Mouse (Mus musculus) ES-E14 (cell line): ENCODE results near the gene Clec16a. TPM values are rescaled to one million over a fixed set of nuclear protein-coding genes. Genes with fewer than 3 reads are reported as not detected.
A peak's percentile ranks its signal among the peaks of the same experiment; 100 is the strongest.

Experiments
- DNase-seq: peaks from one replicate; pipeline ENCODE4 v3.0.0-alpha.2; 2013; ENCODE audit warnings: low read depth, low spot score
- H3K27ac ChIP-seq: 2 replicates; pipeline ENCODE4 v1.5.1; 2012; ENCODE audit warnings: low read depth, mild to moderate bottlenecking, low read length, moderate library complexity, mixed read lengths; ENCODE audit not compliant: poor library complexity, insufficient read depth, severe bottlenecking
- H3K36me3 ChIP-seq: 2 replicates; pipeline ENCODE4 v1.6.1; 2012; ENCODE audit warnings: mild to moderate bottlenecking, low read length, moderate library complexity, mixed read lengths; ENCODE audit not compliant: control insufficient read depth, poor library complexity, insufficient read depth, severe bottlenecking
- H3K4me1 ChIP-seq, 2 experiments: fragments of 150-350 bp in 1 of 2; sonication (generic) in 1 of 2; 2 replicates each; pipeline ENCODE4 v1.6.1; 2012; ENCODE audit warnings: low read length in 2 of 2, mild to moderate bottlenecking in 1 of 2, mixed read lengths in 1 of 2; ENCODE audit not compliant: control insufficient read depth in 2 of 2, insufficient read depth in 2 of 2, poor library complexity in 1 of 2
- H3K4me3 ChIP-seq, 2 experiments: fragments of 150-350 bp in 1 of 2; sonication (generic) in 1 of 2; 2 replicates each; pipeline ENCODE4 v1.5.1; 2012; ENCODE audit warnings: low read length in 2 of 2, low read depth in 1 of 2, mild to moderate bottlenecking in 1 of 2, mixed read lengths in 1 of 2; ENCODE audit not compliant: insufficient read depth in 1 of 2, poor library complexity in 1 of 2, severe bottlenecking in 1 of 2
- H3K9ac ChIP-seq: 2 replicates; pipeline ENCODE4 v1.6.1; 2012; ENCODE audit warnings: low read depth, mild to moderate bottlenecking, low read length, mixed read lengths; ENCODE audit not compliant: poor library complexity, insufficient read depth, severe bottlenecking
- H3K9me3 ChIP-seq: fragments of 150-350 bp; sonication (generic); 2 replicates; pipeline ENCODE4 v1.6.1; 2012; ENCODE audit warnings: low read depth, mild to moderate bottlenecking, low read length; ENCODE audit not compliant: control insufficient read depth, insufficient read depth
- CHD2 ChIP-seq: IDR thresholded peaks from 2 replicates; pipeline ENCODE4 v1.6.1; 2014; ENCODE audit warnings: mild to moderate bottlenecking, low read depth, low read length, inconsistent platforms
- HCFC1 ChIP-seq: IDR thresholded peaks from 2 replicates; pipeline ENCODE4 v1.6.1; 2012; ENCODE audit warnings: low read length, inconsistent platforms, borderline replicate concordance; ENCODE audit not compliant: insufficient read depth
- MAFK ChIP-seq: IDR thresholded peaks from 2 replicates; pipeline ENCODE4 v1.6.1; 2014; ENCODE audit warnings: mild to moderate bottlenecking, low read depth, low read length, inconsistent platforms; ENCODE audit not compliant: insufficient read depth
- ZC3H11A ChIP-seq: IDR thresholded peaks from 2 replicates; pipeline ENCODE4 v1.6.1; 2012; ENCODE audit warnings: low read depth, mild to moderate bottlenecking, inconsistent platforms, low read length, borderline replicate concordance
- ZNF384 ChIP-seq: IDR thresholded peaks from 2 replicates; pipeline ENCODE4 v1.6.1; 2012; ENCODE audit warnings: low read depth, low read length, inconsistent platforms
- in situ Hi-C, 2 experiments: fragments of 600-800 bp; cut with MboI; formaldehyde crosslinking; loops; one replicate each; pipeline ENCODE4 v1.15.1; 2025; ENCODE audit warnings: low sequenced_read_pairs in 2 of 2, inconsistent platforms in 1 of 2; ENCODE audit not compliant: unreplicated experiment in 2 of 2
- total RNA-seq: library from RNA; depleted of rRNA; stranded (reverse); fragments of 300-350 nt; gene quantifications from 2 replicates; pipeline ENCODE4 v1.2.3, GENCODE M21; 2012

Clec16a gene
- total RNA-seq, 1 experiment, result 14.6 TPM

DNA sequence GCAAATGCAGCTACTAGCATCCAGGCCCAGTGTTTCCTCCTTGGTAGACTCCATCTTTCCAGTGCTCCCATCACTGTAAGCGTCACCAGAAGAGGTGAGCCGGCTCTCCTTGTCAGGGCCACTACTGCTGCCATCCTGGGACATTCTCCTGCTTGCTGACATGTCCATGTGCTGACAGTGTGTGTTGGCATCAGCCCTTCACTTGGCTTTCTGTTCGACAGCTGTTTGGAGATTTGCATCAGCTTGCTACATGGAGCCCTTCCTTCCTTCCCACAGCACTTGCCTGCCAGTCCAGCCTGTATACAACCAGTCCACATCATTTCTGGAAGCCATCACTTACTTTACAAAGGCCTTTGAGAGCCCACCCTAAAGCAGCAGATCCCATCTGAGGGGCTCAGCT lies 193.7 kb downstream of the Clec16a start:
- no peak for DNase-seq
- Histone ChIP-seq H3K36me3 (no peaks in the 10 kb centered on the region), H3K9ac (no peak overlapping the region), H3K4me3 (no peak overlapping the region), H3K4me1 (peaks cover 4 to 10% of the 10 kb centered on the region in 2 experiments; a peak in 1 of 4 replicates), H3K27ac (no peak overlapping the region), H3K9me3 (no peaks in the 10 kb centered on the region)
- TF ChIP-seq ZNF384, result no peak
- TF ChIP-seq HCFC1, result no peak
- TF ChIP-seq ZC3H11A, result no peak
- no peak for TF ChIP-seq CHD2
- TF ChIP-seq MAFK, result no peak
- in situ Hi-C loops, result no loop called here

DNA sequence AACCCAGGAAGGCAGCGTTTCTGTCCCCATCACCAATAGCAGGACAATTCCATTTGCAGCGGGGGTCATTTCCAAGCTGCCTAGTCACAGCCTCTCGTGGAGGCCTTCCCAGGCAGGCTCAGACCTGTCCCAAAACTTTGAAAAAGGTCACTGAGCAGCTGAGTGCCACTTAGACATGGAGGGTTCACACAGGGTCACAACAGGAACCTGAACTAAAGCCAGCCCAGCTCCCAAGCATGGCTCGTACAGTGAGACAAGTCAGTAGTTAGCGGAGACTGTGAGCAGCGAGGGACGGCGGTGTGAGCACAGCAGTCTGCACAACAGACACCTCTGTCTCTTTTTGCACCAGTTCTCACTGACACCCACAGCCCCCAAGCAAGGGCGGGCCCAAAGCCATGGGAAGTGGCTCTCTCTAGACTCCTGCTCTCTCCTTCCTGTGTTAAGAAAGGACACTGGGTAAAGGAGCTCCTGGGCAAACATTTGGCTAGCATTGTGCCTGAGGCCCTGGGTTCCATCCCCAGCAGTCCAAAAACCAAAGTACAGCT lies 194.8 kb downstream of the Clec16a start:
- TF ChIP-seq HCFC1 (no peak), ZNF384 (no peak), CHD2 (no peak), ZC3H11A (no peak), MAFK (no peak)
- Histone ChIP-seq H3K4me1 (peaks cover 4 to 10% of the 10 kb centered on the region in 2 experiments; a peak in 1 of 4 replicates), H3K9me3 (no peaks in the 10 kb centered on the region), H3K4me3 (peak overlapping the region; percentile 3 to 43; a peak in 2 of 4 replicates), H3K36me3 (no peaks in the 10 kb centered on the region), H3K27ac (0 out of 2 replicates have a peak overlapping the region, but pooled peaks have one; percentile 20), H3K9ac (0 out of 2 replicates have a peak overlapping the region, but pooled peaks have one; percentile 30)
- DNase-seq, result no peak
- in situ Hi-C loops, result no loop called here

DNA sequence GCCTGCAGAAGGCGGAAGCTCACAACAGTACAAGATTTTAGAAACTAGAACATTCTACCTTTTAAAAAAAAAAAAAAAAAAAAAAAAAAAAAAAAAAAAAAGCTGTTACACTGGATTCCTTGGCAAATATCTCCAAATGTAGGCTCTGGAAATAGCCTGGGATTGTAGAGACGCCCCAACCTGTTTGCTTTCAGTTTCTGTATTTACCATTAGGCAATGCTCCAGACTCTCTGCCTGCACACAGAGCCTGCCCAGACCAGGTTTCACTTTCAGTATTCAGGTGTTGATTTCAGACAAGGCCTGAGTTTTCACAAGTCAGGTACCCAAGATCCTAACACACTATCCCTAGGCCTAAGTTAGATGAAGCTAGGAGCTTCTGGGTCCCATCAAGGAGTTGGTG lies 195.9 kb downstream of the Clec16a start:
- H3K4me1 ChIP-seq, result peaks cover 4 to 10% of the 10 kb centered on the region in 2 experiments; a peak in 1 of 4 replicates
- no peaks in the 10 kb centered on the region for H3K9me3 ChIP-seq
- no peak overlapping the region for H3K9ac ChIP-seq
- in situ Hi-C loops, result no loop called here
- TF ChIP-seq ZNF384 (peak; percentile 45; the same call in 1 of the 2 replicates), MAFK (no peak)
- H3K4me3 ChIP-seq, result no peak overlapping the region
- no peaks in the 10 kb centered on the region for H3K36me3 ChIP-seq
- no peak for DNase-seq
- H3K27ac ChIP-seq, result no peak overlapping the region

DNA sequence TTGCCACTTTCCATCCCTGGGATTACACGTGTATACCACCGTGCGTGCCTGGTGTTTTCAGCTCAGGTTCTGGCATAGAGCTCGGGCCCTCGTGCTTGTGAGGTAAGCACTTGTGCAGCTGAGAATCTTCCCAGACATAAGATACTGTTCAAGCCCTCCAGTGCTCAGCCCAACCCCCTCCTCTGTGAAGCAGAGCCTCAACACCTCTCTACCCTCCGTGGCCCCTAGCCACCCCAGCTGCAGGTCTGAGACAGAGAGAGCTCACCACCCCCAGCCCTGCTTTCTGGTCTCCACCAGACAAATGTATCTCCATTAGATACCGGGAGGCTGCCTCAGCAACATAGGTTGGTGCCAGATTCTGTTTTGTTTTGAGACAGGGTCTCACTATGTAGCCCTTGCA lies 204.1 kb downstream of the Clec16a start:
- in situ Hi-C loops, result no loop called here
- Histone ChIP-seq H3K27ac (no peak overlapping the region), H3K4me3 (no peak overlapping the region), H3K4me1 (no peaks in the 10 kb centered on the region), H3K9me3 (no peaks in the 10 kb centered on the region), H3K9ac (no peak overlapping the region), H3K36me3 (no peaks in the 10 kb centered on the region)
- TF ChIP-seq CHD2 (no peak), HCFC1 (no peak), MAFK (no peak), ZNF384 (no peak), ZC3H11A (no peak)
- DNase-seq, result no peak

DNA sequence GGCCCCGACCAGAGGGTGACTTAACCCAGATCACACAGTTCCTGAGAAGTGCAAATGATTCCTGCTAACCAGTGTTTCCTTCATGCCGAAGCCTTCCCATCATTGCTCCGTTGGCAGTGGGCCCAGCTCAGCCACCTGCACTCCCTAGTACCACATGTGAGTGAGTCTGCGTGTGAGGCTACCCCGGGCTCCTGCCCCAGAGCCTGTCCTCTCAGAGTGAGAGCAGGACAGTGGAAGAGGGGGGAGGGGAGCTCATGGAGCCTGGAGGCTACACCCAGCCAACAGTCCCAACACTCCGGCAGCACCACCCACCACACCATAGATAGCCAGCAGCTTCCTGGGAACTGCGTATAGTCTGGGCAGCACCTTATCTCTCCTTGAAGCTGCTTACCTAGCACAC lies 204.7 kb downstream of the Clec16a start:
- no peaks in the 10 kb centered on the region for H3K4me1 ChIP-seq
- in situ Hi-C loops, result no loop called here
- TF ChIP-seq CHD2 (no peak), MAFK (no peak), ZC3H11A (no peak), HCFC1 (no peak), ZNF384 (no peak)
- no peak for DNase-seq
- no peaks in the 10 kb centered on the region for H3K36me3 ChIP-seq
- no peak overlapping the region for H3K27ac ChIP-seq
- no peak overlapping the region for H3K9ac ChIP-seq
- no peaks in the 10 kb centered on the region for H3K9me3 ChIP-seq
- no peak overlapping the region for H3K4me3 ChIP-seq
